Mouse (Mus musculus): ENCODE data around the gene Defb42. TPM values are rescaled to one million over a fixed set of nuclear protein-coding genes. Genes with fewer than 3 reads are reported as not detected.
A peak's percentile ranks its signal among the peaks of the same experiment; 100 is the strongest.

Defb42 gene
- polyA plus RNA-seq, 1 experiment: 0.27 TPM

DNA sequence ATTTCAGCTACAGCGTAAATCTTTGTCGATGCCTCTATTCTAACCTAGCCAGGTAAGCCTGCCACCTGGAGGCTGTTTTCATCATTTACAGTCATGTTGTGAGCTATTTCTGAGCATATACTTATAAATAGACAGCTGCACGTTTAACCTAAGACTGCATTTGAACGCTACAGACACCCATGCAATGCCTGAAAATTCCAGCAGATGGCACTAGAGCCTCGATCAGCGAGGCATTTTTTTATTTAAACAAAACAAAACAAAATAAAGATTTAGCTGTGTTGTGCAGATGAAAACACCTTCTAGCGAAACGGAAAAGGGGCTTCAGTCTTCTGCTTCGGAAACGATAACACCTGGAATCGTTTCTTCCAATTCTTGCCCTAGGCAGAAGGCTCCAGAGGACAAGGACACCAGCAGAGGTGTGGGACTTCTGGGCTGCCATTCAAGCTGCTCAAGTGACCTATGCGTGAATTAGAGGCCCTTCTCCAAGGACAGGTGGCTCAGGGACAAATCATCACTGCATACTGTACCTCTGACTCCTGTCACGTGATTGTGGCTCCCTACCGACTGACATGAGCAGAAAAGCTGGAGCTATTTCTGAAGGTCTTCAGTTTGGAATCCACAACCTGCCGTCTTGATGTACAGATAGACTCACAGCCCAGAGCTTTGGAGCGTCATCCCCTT lies 20.0 kb downstream of the Defb42 start:
- Histone ChIP-seq H3K27ac (ENCODE audit: insufficient read depth, low read length) (no peak overlapping the region), H3K36me3 (ENCODE audit: control insufficient read depth, insufficient read depth, low read length) (no peaks in the 10 kb centered on the region), H3K27me3 (ENCODE audit: control insufficient read depth, insufficient read depth, low read length) (no peaks in the 10 kb centered on the region), H3K4me3 (ENCODE audit: extremely low read depth, insufficient read depth, insufficient read length) (no peak overlapping the region), H3K4me1 (ENCODE audit: control insufficient read depth, insufficient read depth, insufficient read length) (no peaks in the 10 kb centered on the region)
- TF ChIP-seq POLR2A (IDR thresholded peaks at IDR 0.05; ENCODE audit: low read depth, low read length) (no peak), CTCF (IDR thresholded peaks at IDR 0.05; ENCODE audit: extremely low read depth, insufficient read depth, insufficient read length, insufficient replicate concordance) (peak; percentile 59; the same call in 1 of the 2 replicates)
- peak; percentile 29 to 40 for DNase-seq (ENCODE audit: low read depth in 1 of 2, low spot score in 2 of 2)
- 37% methylated on average over 16 of the region's 16 CpGs for WGBS

DNA sequence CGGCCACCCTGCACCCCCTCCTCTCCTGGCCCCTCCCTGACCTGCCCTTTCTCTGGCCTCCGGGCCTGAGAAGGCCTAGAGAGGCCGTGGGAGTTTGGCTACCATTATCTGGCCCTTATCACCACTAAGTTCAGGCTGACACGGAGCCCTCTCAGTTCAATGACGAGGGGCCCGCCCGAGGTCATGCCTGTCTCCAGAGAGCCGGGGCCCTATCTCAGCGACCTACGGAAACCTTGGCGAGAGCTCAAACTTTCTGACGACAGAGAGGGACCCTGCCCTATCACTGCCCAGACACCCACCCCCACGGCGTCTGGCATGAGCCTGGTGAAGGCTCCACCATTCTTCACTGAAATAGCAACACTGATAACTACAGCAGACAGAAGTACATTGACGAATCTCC lies 20.9 kb downstream of the Defb42 start:
- Histone ChIP-seq H3K4me3 (ENCODE audit: extremely low read depth, insufficient read depth, insufficient read length) (no peak overlapping the region), H3K36me3 (ENCODE audit: control insufficient read depth, insufficient read depth, low read length) (no peaks in the 10 kb centered on the region), H3K4me1 (ENCODE audit: control insufficient read depth, insufficient read depth, insufficient read length) (no peaks in the 10 kb centered on the region), H3K27me3 (ENCODE audit: control insufficient read depth, insufficient read depth, low read length) (no peaks in the 10 kb centered on the region), H3K27ac (ENCODE audit: insufficient read depth, low read length) (no peak overlapping the region)
- no peak for DNase-seq (ENCODE audit: low read depth in 1 of 2, low spot score in 2 of 2)
- WGBS: 70% methylated on average over 15 of the region's 15 CpGs
- no peak for TF ChIP-seq CTCF (IDR thresholded peaks at IDR 0.05; ENCODE audit: extremely low read depth, insufficient read depth, insufficient read length, insufficient replicate concordance)
- no peak for TF ChIP-seq POLR2A (IDR thresholded peaks at IDR 0.05; ENCODE audit: low read depth, low read length)

Other genes starting within 250 kb of the Defb42 start
- 7.7 and 9.5 TPM in 2 replicates for gene Wdfy2, start 209.3 kb upstream of the Defb42 start, polyA plus RNA-seq (2012; rRNA removed)
- not detected in 2 replicates for gene Defb48, start 62.5 kb upstream of the Defb42 start, polyA plus RNA-seq (2012; rRNA removed)
- not detected in 2 replicates for gene Defb47, start 48.9 kb upstream of the Defb42 start, polyA plus RNA-seq (2012; rRNA removed)
- gene Defb43, start 35.2 kb upstream of the Defb42 start, polyA plus RNA-seq (2012; rRNA removed): not detected in 2 replicates
- not detected in 2 replicates for gene Defb30, start 3.0 kb downstream of the Defb42 start, polyA plus RNA-seq (2012; rRNA removed)

Data from spleen, adult 2 months (tissue).